Mouse (Mus musculus) limb, embryonic 10.5 days (tissue): ENCODE measurements around the gene Abcb4. TPM values are rescaled to one million over a fixed set of nuclear protein-coding genes. Genes with fewer than 3 reads are reported as not detected.
"Not testable (repeated sequence)": the region's sequence is repeated elsewhere in the genome, so short reads cannot be mapped to it uniquely, and the experiment has no call there.

Experiments used
- DNase-seq: peaks from one replicate; pipeline ENCODE4 v3.0.0-alpha.2; 2017; ENCODE audit warnings: low spot score
- H3K27ac ChIP-seq: fragments of 300-500 bp; sonication (generic); 2 replicates; pipeline ENCODE4 v1.5.1; 2016; ENCODE audit warnings: mild to moderate bottlenecking
- H3K27me3 ChIP-seq: fragments of 300-500 bp; sonication (generic); 2 replicates; pipeline ENCODE4 v1.6.1; 2016; ENCODE audit warnings: low read depth, mild to moderate bottlenecking; ENCODE audit not compliant: poor library complexity, severe bottlenecking
- H3K36me3 ChIP-seq: fragments of 300-500 bp; sonication (generic); 2 replicates; pipeline ENCODE4 v1.6.1; 2016; ENCODE audit warnings: mild to moderate bottlenecking, moderate library complexity
- H3K4me1 ChIP-seq: fragments of 300-500 bp; sonication (generic); 2 replicates; pipeline ENCODE4 v1.6.1; 2016
- H3K4me3 ChIP-seq: fragments of 300-500 bp; sonication (generic); 2 replicates; pipeline ENCODE4 v1.5.1; 2016; ENCODE audit warnings: mild to moderate bottlenecking, moderate library complexity
- H3K9me3 ChIP-seq: fragments of 300-500 bp; sonication (generic); replicated peaks from 2 replicates; pipeline ENCODE4 v1.6.1; 2016; ENCODE audit warnings: mild to moderate bottlenecking
- WGBS: fragments of 180-500 bp; shearing (Covaris S2); methylation state at CpG from one replicate; pipeline ENCODE4 v1.1.7; 2016; 5-methylcytosine and 5-hydroxymethylcytosine counted together
- polyA plus RNA-seq: library from polyadenylated mRNA; unstranded; fragments of >200 nt; fragmentation: Nextera tagmentation; extraction: Ambion mirVana; gene quantifications from 2 replicates; pipeline ENCODE4 v1.2.1, GENCODE M21; 2016

Abcb4 gene
- polyA plus RNA-seq, result 0.19 TPM in 2 replicates

DNA sequence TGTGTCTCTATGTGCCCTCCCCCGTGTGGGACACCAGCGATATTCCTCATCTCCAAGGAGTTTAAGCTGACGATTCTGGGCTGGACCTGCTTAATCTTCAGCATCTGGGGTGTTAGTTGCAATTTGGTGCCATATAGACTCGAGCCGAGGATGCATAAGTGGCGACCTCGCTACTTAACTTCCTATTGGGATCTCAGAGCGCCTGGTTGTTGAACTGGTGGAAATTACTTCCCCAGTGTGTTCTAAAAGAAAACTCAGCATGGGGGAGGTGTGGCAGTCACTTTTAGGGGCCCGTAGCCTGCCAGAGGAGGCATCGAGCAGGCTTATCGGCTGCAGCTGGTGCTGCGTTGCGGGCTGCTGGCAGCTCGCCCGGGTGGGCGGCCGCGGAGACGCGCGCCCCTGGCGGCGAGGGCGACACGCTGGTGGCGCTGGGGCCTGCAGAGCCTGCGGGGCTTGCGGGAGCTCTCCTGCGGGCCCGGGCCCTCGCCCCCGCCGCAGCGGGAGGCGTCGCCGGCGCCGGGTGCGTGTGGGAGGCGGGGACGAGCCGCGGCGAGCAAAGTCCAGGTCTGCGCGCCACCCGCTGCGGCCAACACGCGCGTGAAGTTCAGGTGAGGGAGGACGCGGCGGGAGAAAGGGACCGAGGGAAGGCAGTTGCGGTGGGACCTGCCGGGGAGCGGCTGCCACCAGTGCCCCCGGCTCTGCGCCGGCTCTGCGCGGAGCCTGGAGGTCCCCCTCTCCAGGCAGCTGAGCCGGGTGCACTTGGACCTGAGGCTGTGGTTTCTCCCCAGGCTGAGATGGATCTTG lies at the start of gene Abcb4:
Abcb4 (plus strand) TSS at position 418 of the 804 bp plus-strand sequence.
- Histone ChIP-seq H3K36me3 (no peaks in the 10 kb centered on the region), H3K4me3 (peak within 1 kb of the TSS; percentile 73), H3K4me1 (peaks cover 12% of the 10 kb centered on the region), H3K27ac (peak within 1 kb of the TSS; percentile 67), H3K9me3 (no peaks in the 10 kb centered on the region), H3K27me3 (peaks cover 44% of the 10 kb centered on the region)
- peak; percentile 71 for DNase-seq
- WGBS, result under 1% methylated on average over 63 of the region's 65 CpGs

DNA sequence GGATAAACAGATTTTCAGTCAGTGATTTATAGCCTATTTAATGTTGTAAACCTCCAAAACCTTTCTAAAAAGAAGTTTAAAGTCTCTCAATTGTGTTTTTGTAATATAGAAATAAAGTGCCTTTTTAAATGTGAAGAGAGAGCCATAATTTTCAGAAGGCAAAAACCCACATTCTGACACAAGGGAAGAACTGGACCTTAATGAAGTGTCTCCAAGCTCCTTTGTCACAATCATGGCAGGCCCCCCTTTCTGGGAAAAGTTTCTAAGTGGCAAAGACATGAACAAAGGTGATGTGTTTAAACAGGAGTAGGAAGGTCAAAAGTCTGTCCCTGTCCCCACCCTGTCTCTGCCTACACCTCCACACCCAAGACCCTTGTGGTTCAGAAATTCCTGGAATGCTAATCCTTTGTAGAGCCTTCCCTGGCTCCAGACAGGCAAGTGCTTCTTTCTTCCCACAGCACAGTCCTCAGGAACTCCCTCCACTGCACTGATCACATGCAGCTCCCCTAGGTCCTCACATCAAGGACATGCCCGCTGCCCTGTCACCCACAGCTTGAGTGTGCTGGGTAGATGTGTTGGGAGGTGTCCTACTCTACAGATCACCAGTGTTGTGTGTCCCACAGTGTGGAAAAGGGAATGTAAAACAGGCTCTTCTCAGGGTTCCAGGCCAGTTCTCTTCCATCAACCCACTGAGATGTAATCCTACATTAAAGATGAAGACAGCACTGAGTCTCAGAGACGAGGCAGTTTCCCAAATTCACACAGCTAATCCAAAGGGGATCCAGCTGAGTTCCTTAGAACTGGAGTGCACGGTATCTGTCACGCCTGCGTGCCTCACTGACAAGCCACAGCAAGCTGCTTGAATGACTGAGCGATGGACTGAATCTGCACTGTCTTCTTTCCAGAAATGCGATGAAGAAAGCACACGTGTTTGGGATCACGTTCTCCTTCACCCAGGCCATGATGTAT lies 44.6 kb upstream of the Abcb4 start:
- not testable (repeated sequence) for H3K27me3 ChIP-seq, DNase-seq, H3K27ac ChIP-seq, H3K9me3 ChIP-seq, H3K4me1 ChIP-seq, H3K4me3 ChIP-seq, H3K36me3 ChIP-seq
- 85% methylated on average over 7 of the region's 9 CpGs for WGBS

DNA sequence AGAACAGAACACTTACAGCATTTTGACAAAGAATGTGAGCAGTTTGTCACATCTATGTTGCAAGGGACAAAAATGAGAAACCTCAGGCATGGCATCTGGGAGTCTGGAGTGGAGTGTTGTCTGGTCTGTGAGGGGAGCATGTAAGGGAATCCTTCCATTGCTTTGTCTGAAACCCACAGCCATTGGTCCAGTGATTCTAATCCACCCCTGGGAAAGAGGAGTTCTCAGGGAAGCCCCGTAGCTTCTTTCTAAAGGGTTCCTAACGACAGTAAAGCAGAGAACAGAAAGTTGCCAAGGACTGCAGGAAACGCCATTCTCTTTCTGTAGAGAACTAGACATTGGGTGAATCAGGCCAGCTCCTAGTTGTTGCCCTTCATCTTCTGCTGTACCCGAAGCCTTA lies 42.7 kb upstream of the Abcb4 start:
- Histone ChIP-seq H3K36me3 (no peaks in the 10 kb centered on the region), H3K4me3 (no peak overlapping the region), H3K27ac (no peak overlapping the region), H3K27me3 (no peaks in the 10 kb centered on the region), H3K9me3 (no peaks in the 10 kb centered on the region), H3K4me1 (no peaks in the 10 kb centered on the region)
- no peak for DNase-seq
- WGBS, result 79% methylated on average over 4 of the region's 4 CpGs

DNA sequence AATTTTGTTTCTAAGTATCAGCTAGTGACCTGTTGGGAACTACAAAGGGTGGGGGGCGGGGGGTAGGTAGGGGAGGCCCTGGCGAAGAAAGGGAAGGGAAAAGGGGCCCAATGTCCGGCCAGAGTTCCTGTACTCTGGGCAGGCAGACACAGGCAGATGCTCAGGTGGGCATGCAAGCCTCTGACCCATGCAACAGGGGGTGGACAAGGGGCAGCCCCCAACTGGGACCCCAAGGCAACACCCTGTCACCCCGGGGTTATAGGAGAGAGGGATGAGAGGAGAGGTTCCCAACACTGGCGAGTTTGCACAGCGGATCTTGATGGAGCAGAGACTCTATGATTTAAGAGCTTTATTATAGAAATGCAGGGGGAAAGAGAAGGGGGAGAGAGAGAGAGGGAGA lies 36.3 kb upstream of the Abcb4 start:
- no peaks in the 10 kb centered on the region for H3K36me3 ChIP-seq
- H3K4me1 ChIP-seq, result no peaks in the 10 kb centered on the region
- H3K27ac ChIP-seq, result no peak overlapping the region
- H3K27me3 ChIP-seq, result no peaks in the 10 kb centered on the region
- no peak overlapping the region for H3K4me3 ChIP-seq
- H3K9me3 ChIP-seq, result no peaks in the 10 kb centered on the region
- WGBS, result 80% methylated on average over 6 of the region's 6 CpGs
- no peak for DNase-seq

DNA sequence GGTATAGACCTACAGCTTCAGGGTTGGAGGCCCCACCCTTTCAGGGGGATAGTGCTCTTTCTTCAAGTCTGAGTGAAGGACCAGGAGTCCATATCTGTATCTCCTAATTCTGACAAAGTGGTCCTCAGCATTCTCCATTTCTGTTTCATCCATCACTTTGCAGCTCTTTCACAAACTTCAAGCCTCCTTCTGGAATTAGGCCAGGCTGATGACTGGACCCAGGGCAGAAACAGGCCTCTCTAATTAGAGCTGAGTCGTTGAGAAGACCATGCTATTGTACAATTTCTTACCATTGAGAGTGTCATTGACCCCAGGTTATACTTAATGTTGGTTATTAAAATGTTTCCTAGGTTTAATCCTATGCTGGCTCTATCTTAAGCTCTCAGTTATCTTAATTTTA lies 31.7 kb upstream of the Abcb4 start:
- WGBS, result 79% methylated on average over 1 of the region's 1 CpGs
- no peak overlapping the region for H3K27ac ChIP-seq
- no peaks in the 10 kb centered on the region for H3K36me3 ChIP-seq
- DNase-seq, result no peak
- H3K4me1 ChIP-seq, result no peaks in the 10 kb centered on the region
- no peaks in the 10 kb centered on the region for H3K27me3 ChIP-seq
- no peak overlapping the region for H3K4me3 ChIP-seq
- H3K9me3 ChIP-seq, result no peaks in the 10 kb centered on the region

DNA sequence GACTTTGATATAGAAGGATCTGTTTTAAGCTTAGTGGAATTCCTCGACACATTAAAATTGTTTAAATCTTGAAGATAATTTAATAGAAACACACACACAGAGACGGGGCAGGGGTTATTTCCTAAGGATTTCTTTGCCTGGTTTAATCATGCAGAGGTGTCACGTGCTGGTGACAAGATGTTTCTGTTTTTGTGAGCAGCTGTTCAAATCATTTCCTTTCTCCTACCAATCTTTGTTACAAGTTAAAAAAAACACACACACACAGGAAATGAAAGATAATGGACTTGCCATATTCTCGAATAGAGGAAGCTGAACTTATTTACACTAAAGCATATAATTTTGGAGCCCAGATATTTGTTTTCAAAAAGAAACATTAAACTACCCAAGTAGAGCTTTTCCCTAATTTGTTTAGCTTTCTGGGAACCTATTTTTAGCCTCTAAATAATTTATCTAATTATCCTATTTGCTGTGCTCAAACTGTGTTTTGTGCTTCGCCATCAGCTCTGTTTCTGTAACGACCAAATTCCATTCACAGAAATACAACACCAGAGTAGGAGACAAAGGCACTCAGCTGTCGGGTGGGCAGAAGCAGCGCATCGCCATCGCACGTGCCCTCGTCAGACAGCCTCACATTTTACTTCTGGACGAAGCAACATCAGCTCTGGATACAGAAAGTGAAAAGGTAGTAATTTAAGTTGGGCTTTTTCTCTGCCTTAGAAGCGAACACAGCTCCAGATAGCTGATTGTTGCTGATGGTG lies 29.8 kb upstream of the Abcb4 start:
- no peak for DNase-seq
- no peaks in the 10 kb centered on the region for H3K27me3 ChIP-seq
- no peaks in the 10 kb centered on the region for H3K9me3 ChIP-seq
- H3K36me3 ChIP-seq, result no peaks in the 10 kb centered on the region
- no peaks in the 10 kb centered on the region for H3K4me1 ChIP-seq
- 76% methylated on average over 14 of the region's 14 CpGs for WGBS
- no peak overlapping the region for H3K4me3 ChIP-seq
- H3K27ac ChIP-seq, result no peak overlapping the region

DNA sequence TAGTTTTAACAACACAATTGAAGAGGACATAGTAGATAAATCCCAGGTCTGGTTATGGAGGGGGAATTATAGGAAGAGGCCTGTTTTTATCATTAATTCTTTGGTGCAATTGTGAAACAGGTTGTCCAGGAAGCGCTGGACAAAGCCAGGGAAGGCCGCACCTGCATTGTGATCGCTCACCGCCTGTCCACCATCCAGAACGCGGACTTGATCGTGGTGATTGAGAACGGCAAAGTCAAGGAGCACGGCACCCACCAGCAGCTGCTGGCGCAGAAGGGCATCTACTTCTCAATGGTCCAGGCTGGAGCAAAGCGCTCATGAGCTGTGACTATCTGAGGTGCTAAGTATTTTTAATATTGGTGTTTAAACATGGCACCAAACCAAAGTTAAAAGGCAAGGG lies 27.9 kb upstream of the Abcb4 start:
- H3K36me3 ChIP-seq, H3K4me1 ChIP-seq, H3K9me3 ChIP-seq, H3K27me3 ChIP-seq, DNase-seq, H3K27ac ChIP-seq, H3K4me3 ChIP-seq: not testable (repeated sequence)
- WGBS, result 96% methylated on average over 11 of the region's 11 CpGs

DNA sequence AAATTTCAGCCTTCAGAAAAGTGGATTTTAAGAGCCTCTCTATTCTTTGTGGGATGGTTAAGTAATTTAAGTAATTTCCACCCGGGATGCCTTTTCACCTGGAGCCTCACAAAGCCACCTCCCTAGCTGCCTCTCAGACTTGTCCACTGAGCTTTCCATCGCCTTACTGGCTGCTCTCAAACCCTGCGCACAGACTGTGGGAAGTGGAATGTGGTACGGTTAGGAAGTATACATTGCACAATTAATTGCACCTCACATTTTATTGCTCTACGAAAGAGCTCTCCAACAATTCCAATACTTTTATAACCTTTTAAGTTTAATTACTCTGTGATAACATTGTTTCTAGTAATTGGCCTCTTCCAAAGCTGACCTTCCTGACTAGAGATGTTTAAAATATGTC lies 27.2 kb upstream of the Abcb4 start:
- Histone ChIP-seq H3K27ac (no peak overlapping the region), H3K36me3 (no peaks in the 10 kb centered on the region), H3K27me3 (no peaks in the 10 kb centered on the region), H3K9me3 (no peaks in the 10 kb centered on the region), H3K4me1 (no peaks in the 10 kb centered on the region), H3K4me3 (no peak overlapping the region)
- no peak for DNase-seq
- WGBS, result 86% methylated on average over 5 of the region's 5 CpGs

DNA sequence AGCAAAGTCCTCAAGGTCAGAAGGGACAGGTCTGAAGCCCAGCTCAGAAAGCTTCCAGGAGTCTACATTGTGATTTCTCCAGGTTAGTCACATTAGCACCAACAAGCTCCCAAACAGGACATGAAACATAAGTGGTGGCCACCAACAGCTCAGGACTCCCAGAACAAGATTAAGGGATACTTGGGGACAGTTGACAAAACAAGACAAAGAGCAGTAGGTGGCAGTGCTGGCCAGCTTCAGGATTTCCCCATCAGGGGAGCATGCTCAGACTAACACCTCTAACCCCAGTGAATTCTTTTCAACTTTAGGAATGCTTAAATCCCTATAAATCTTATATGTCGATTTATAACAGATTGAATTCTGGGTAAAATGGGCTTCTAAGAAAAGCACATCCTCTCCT lies 25.5 kb upstream of the Abcb4 start:
- Histone ChIP-seq H3K9me3 (no peaks in the 10 kb centered on the region), H3K4me3 (no peak overlapping the region), H3K36me3 (no peaks in the 10 kb centered on the region), H3K27ac (no peak overlapping the region), H3K4me1 (no peaks in the 10 kb centered on the region), H3K27me3 (no peaks in the 10 kb centered on the region)
- peak; percentile 35 for DNase-seq
- WGBS, result 19% methylated on average over 1 of the region's 1 CpGs

DNA sequence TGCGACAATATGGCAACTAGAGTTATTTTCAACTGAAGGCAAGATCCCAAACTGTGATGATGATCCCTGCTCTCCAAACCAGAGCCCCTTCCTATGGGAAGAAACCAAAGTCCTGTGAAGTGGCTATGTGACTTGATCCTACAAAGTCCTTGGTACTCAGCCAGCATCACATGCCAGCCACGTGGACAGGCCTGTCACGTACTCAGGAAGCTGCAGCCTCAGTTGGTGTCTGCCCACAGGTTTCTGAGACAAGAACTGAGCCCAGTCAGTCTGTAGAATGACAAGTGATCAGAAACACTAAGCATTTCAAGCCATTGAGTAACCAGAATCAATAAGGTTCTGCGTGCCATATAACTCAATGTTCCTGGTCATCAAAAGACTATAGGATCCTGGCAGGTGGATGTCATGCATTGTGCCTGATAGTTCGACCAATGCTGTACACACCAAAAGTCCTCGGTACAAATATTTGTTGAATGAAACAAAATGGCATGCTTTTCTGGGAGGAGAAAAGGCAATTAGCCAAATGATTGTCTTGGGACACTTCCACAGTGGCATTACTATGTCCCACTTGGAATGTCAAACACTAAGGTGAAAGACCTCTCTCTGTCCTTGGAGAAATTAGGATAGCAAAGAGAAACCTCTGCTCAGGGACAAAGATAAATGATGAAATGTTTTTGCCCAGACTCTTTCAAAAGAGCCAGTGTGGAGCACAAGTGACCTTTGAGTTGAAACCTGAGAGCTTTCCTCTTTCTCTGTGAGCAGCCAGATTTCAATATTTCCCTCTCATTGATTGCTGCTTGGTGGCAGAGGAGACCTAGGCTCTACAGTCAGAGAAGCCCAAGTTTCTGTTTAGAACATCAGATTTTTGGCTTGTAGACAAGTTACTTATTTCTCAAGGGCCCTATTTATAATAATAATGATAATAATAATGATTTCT lies 20.3 kb upstream of the Abcb4 start:
- H3K4me1 ChIP-seq, result no peaks in the 10 kb centered on the region
- no peaks in the 10 kb centered on the region for H3K27me3 ChIP-seq
- no peak overlapping the region for H3K4me3 ChIP-seq
- H3K9me3 ChIP-seq, result no peaks in the 10 kb centered on the region
- DNase-seq, result no peak
- no peak overlapping the region for H3K27ac ChIP-seq
- no peaks in the 10 kb centered on the region for H3K36me3 ChIP-seq
- WGBS, result 91% methylated on average over 6 of the region's 6 CpGs

DNA sequence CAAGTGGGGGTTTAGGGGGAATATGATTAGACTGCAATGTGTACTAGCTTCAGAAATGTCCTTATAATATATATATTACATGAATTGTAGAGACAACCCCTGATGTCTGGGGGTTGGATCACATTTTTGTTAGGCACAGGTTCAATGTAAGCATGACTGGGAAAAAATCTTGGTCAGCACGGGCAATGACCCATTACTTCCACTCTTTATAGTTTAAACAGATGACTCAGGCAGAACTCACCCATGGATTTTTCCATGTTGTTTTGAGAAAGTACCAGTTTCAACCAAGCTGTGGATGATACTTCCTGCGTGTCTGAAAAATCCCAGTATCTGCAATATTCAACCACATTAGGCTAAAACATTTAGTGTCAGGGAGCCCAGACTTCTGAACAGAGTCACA lies 16.4 kb upstream of the Abcb4 start:
- H3K9me3 ChIP-seq, result no peaks in the 10 kb centered on the region
- H3K27me3 ChIP-seq, result no peaks in the 10 kb centered on the region
- no peaks in the 10 kb centered on the region for H3K36me3 ChIP-seq
- DNase-seq, result no peak
- no peak overlapping the region for H3K4me3 ChIP-seq
- WGBS, result 85% methylated on average over 2 of the region's 2 CpGs
- no peak overlapping the region for H3K27ac ChIP-seq
- no peaks in the 10 kb centered on the region for H3K4me1 ChIP-seq

DNA sequence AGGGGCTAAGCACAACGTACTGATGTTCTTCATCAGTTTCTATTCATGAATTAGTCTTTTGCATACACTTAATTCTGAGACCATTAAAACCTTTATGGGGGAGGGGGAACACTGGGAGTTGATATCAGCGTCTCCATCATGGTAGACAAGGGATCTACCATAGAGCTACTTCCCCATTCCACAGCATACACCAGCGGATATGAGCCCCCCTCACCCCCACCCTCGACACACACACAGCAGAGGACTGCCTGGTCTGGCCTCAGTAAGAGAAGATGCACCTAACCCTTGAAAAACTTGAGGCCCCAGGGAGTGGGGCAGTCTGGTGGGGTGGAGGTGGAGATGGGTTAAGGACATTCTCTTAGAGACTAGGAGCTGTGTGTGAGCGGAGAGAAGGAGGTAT lies 15.7 kb upstream of the Abcb4 start:
- Histone ChIP-seq H3K4me1 (no peaks in the 10 kb centered on the region), H3K27ac (no peak overlapping the region), H3K36me3 (no peaks in the 10 kb centered on the region), H3K27me3 (no peaks in the 10 kb centered on the region), H3K9me3 (no peaks in the 10 kb centered on the region), H3K4me3 (no peak overlapping the region)
- no peak for DNase-seq
- WGBS, result 78% methylated on average over 5 of the region's 5 CpGs
